Mouse (Mus musculus): ENCODE data around the gene Slc50a1. TPM values are rescaled to one million over a fixed set of nuclear protein-coding genes. Genes with fewer than 3 reads are reported as not detected.

Gene Slc50a1
- polyA plus RNA-seq, 1 experiment from 2014 or later = 72.2 TPM

DNA sequence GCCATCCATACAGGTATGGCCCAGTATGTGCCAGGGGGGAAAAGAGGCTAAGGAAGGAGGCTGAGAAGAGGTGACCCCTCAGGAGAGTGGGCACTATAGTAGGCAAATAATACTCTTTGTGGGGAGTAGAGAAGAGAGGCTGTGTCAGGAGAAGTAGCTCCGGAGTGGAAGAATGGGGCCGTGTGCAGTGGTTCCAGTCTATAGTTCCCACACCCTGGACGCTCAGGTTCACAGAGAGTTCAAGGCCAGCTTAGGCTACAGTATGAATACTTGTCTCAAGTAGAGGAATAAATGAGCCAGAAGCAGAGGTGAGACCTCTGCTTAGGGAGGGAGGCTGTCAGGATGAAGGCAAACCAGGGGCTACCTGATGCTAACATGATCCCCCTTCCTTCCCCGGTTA is 41.1 kb downstream of the Slc50a1 start:
- 0 out of 2 replicates have a peak, but pooled peaks cover 4% of the 10 kb centered on the region for H3K36me3 ChIP-seq
- no peaks in the 10 kb centered on the region for H3K9me3 ChIP-seq (replicated peaks)
- 0 out of 2 replicates have a peak overlapping the region, but pooled peaks have one; percentile 82 for H3K4me2 ChIP-seq (replicated peaks)
- WGBS = 55% methylated on average over 4 of the region's 4 CpGs
- H3K9ac ChIP-seq = no peak overlapping the region
- ATAC-seq (ENCODE audit: insufficient number of reproducible peaks, low FRiP score, low TSS enrichment, low read depth) = no peak
- H3K4me3 ChIP-seq (replicated peaks) = no peak overlapping the region
- no peaks in the 10 kb centered on the region; the same call in 1 of the 2 replicates for H3K27me3 ChIP-seq
- 0 out of 2 replicates have a peak overlapping the region, but pooled peaks have one; percentile 4 for H3K27ac ChIP-seq (replicated peaks)
- peaks cover 43% of the 10 kb centered on the region for H3K4me1 ChIP-seq

GRCm38 (mm10) chr3:89228836-89229235 is 41.5 kb downstream of the Slc50a1 start, which contains the start of gene Muc1:
Muc1 (plus strand) TSS chr3:89229057.
- Histone ChIP-seq H3K9me3 (replicated peaks) (no peaks in the 10 kb centered on the region), H3K4me3 (replicated peaks) (peak within 1 kb of the TSS; percentile 46), H3K36me3 (0 out of 2 replicates have a peak, but pooled peaks cover 4% of the 10 kb centered on the region), H3K27me3 (no peaks in the 10 kb centered on the region; the same call in 1 of the 2 replicates), H3K4me2 (replicated peaks) (peak within 1 kb of the TSS; percentile 82), H3K27ac (replicated peaks) (peak within 1 kb of the TSS; percentile 89), H3K4me1 (peaks cover 43% of the 10 kb centered on the region), H3K9ac (peak within 1 kb of the TSS; percentile 7; the same call in 1 of the 2 replicates)
- WGBS = 30% methylated on average over 10 of the region's 10 CpGs
- ATAC-seq (ENCODE audit: insufficient number of reproducible peaks, low FRiP score, low TSS enrichment, low read depth) = no peak

GRCm38 (mm10) chr3:89228180-89228549 is 42.2 kb downstream of the Slc50a1 start:
- H3K9me3 ChIP-seq (replicated peaks) = no peaks in the 10 kb centered on the region
- WGBS = 0% methylated on average over 20 of the region's 20 CpGs
- ATAC-seq (ENCODE audit: insufficient number of reproducible peaks, low FRiP score, low TSS enrichment, low read depth) = peak; percentile 56; the same call in 1 of the 2 replicates

GRCm38 (mm10) chr3:89227307-89228179 is 42.8 kb downstream of the Slc50a1 start:
- peak overlapping the region; percentile 82 for H3K4me2 ChIP-seq (replicated peaks)
- no peaks in the 10 kb centered on the region for H3K9me3 ChIP-seq (replicated peaks)
- 2% methylated on average over 41 of the region's 41 CpGs for WGBS
- peak overlapping the region; percentile 7; the same call in 1 of the 2 replicates for H3K9ac ChIP-seq
- no peaks in the 10 kb centered on the region; the same call in 1 of the 2 replicates for H3K27me3 ChIP-seq
- H3K4me3 ChIP-seq (replicated peaks) = peak overlapping the region; percentile 46
- H3K36me3 ChIP-seq = peaks cover 9% of the 10 kb centered on the region; the same call in 1 of the 2 replicates
- peak overlapping the region; percentile 89 for H3K27ac ChIP-seq (replicated peaks)
- peak; percentile 88 for ATAC-seq (ENCODE audit: insufficient number of reproducible peaks, low FRiP score, low TSS enrichment, low read depth)
- H3K4me1 ChIP-seq = peaks cover 37% of the 10 kb centered on the region

More at GRCm38 (mm10) chr3:89228180-89228549, 42.2 kb downstream of the Slc50a1 start:
- Histone ChIP-seq H3K4me2 (replicated peaks) (peak overlapping the region; percentile 82), H3K4me1 (peaks cover 37% of the 10 kb centered on the region), H3K27me3 (no peaks in the 10 kb centered on the region; the same call in 1 of the 2 replicates), H3K9ac (peak overlapping the region; percentile 7; the same call in 1 of the 2 replicates), H3K36me3 (peaks cover 9% of the 10 kb centered on the region; the same call in 1 of the 2 replicates), H3K27ac (replicated peaks) (peak overlapping the region; percentile 89), H3K4me3 (replicated peaks) (peak overlapping the region; percentile 46)

GRCm38 (mm10) chr3:89226900-89227299 is 43.5 kb downstream of the Slc50a1 start, which contains the start of gene Mtx1:
Mtx1 (minus strand) TSS chr3:89227088.
- H3K9ac ChIP-seq = peak within 1 kb of the TSS; percentile 7; the same call in 1 of the 2 replicates
- H3K36me3 ChIP-seq = peaks cover 9% of the 10 kb centered on the region; the same call in 1 of the 2 replicates
- peak within 1 kb of the TSS; percentile 46 for H3K4me3 ChIP-seq (replicated peaks)
- peaks cover 37% of the 10 kb centered on the region for H3K4me1 ChIP-seq
- H3K27me3 ChIP-seq = no peaks in the 10 kb centered on the region; the same call in 1 of the 2 replicates
- ATAC-seq (ENCODE audit: insufficient number of reproducible peaks, low FRiP score, low TSS enrichment, low read depth) = no peak
- peak within 1 kb of the TSS; percentile 89 for H3K27ac ChIP-seq (replicated peaks)
- peak within 1 kb of the TSS; percentile 82 for H3K4me2 ChIP-seq (replicated peaks)
- no peaks in the 10 kb centered on the region for H3K9me3 ChIP-seq (replicated peaks)
- 3% methylated on average over 20 of the region's 21 CpGs for WGBS

GRCm38 (mm10) chr3:89226361-89226760 is 44.0 kb downstream of the Slc50a1 start:
- Histone ChIP-seq H3K9me3 (replicated peaks) (no peaks in the 10 kb centered on the region), H3K4me3 (replicated peaks) (peak overlapping the region; percentile 46), H3K9ac (no peak overlapping the region), H3K27ac (replicated peaks) (0 out of 2 replicates have a peak overlapping the region, but pooled peaks have one; percentile 89), H3K27me3 (no peaks in the 10 kb centered on the region; the same call in 1 of the 2 replicates), H3K36me3 (peaks cover 9% of the 10 kb centered on the region; the same call in 1 of the 2 replicates), H3K4me1 (peaks cover 37% of the 10 kb centered on the region), H3K4me2 (replicated peaks) (peak overlapping the region; percentile 82)
- ATAC-seq (ENCODE audit: insufficient number of reproducible peaks, low FRiP score, low TSS enrichment, low read depth) = no peak
- 32% methylated on average over 11 of the region's 11 CpGs for WGBS

- peaks cover 11% of the 10 kb centered on the region; the same call in 1 of the 2 replicates for H3K36me3 ChIP-seq
- 38% methylated on average over 4 of the region's 4 CpGs for WGBS
- no peak overlapping the region for H3K9ac ChIP-seq
- H3K27ac ChIP-seq (replicated peaks) = no peak overlapping the region
- H3K27me3 ChIP-seq = no peaks in the 10 kb centered on the region; the same call in 1 of the 2 replicates
- ATAC-seq (ENCODE audit: insufficient number of reproducible peaks, low FRiP score, low TSS enrichment, low read depth) = no peak
- H3K4me2 ChIP-seq (replicated peaks) = peak overlapping the region; percentile 82; the same call in 1 of the 2 replicates
- peaks cover 37% of the 10 kb centered on the region for H3K4me1 ChIP-seq
- peak overlapping the region; percentile 46; the same call in 1 of the 2 replicates for H3K4me3 ChIP-seq (replicated peaks)
- no peaks in the 10 kb centered on the region for H3K9me3 ChIP-seq (replicated peaks)
These were observed 44.5 kb downstream of the Slc50a1 start for GRCm38 (mm10) chr3:89225918-89226317.

GRCm38 (mm10) chr3:89225321-89225815 is 45.0 kb downstream of the Slc50a1 start:
- WGBS = 59% methylated on average over 12 of the region's 12 CpGs
- no peak for ATAC-seq (ENCODE audit: insufficient number of reproducible peaks, low FRiP score, low TSS enrichment, low read depth)
- Histone ChIP-seq H3K27me3 (no peaks in the 10 kb centered on the region; the same call in 1 of the 2 replicates), H3K4me2 (replicated peaks) (peak overlapping the region; percentile 82; the same call in 1 of the 2 replicates), H3K36me3 (peaks cover 11% of the 10 kb centered on the region; the same call in 1 of the 2 replicates), H3K4me1 (peaks cover 37% of the 10 kb centered on the region), H3K9ac (no peak overlapping the region), H3K4me3 (replicated peaks) (no peak overlapping the region), H3K9me3 (replicated peaks) (no peaks in the 10 kb centered on the region), H3K27ac (replicated peaks) (no peak overlapping the region)

DNA sequence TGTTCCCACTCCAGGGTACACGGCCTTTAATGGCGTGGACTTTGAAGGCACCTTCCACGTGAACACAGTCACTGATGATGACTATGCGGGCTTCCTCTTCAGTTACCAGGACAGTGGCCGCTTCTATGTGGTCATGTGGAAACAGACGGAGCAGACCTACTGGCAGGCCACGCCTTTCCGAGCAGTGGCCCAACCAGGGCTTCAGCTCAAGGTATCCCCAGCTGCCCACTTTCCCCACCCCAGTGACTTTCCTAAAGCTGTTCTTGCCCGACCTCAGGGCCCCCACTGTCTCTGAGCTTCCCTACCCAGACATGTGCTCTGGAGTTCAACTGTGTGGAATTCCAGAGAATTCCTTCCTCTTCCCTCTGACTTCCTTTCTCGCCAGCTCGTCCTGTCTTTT is 45.6 kb downstream of the Slc50a1 start:
- Histone ChIP-seq H3K9ac (no peak overlapping the region), H3K36me3 (peaks cover 11% of the 10 kb centered on the region; the same call in 1 of the 2 replicates), H3K27ac (replicated peaks) (no peak overlapping the region), H3K4me2 (replicated peaks) (no peak overlapping the region), H3K4me3 (replicated peaks) (no peak overlapping the region), H3K4me1 (peaks cover 37% of the 10 kb centered on the region), H3K27me3 (no peaks in the 10 kb centered on the region), H3K9me3 (replicated peaks) (no peaks in the 10 kb centered on the region)
- WGBS = 77% methylated on average over 11 of the region's 11 CpGs
- no peak for ATAC-seq (ENCODE audit: insufficient number of reproducible peaks, low FRiP score, low TSS enrichment, low read depth)

- Histone ChIP-seq H3K4me2 (replicated peaks) (no peak overlapping the region), H3K9me3 (replicated peaks) (no peaks in the 10 kb centered on the region), H3K27me3 (no peaks in the 10 kb centered on the region), H3K4me1 (peaks cover 6% of the 10 kb centered on the region), H3K4me3 (replicated peaks) (no peak overlapping the region), H3K36me3 (peaks cover 11% of the 10 kb centered on the region; the same call in 1 of the 2 replicates), H3K27ac (replicated peaks) (no peak overlapping the region), H3K9ac (no peak overlapping the region)
- 43% methylated on average over 5 of the region's 5 CpGs for WGBS
- ATAC-seq (ENCODE audit: insufficient number of reproducible peaks, low FRiP score, low TSS enrichment, low read depth) = no peak
These were observed 49.2 kb downstream of the Slc50a1 start for GRCm38 (mm10) chr3:89221167-89221566.

All from embryonic facial prominence, embryonic 15.5 days (tissue).